Mouse (Mus musculus) left cerebral cortex, adult 9 months (tissue): ENCODE measurements around the gene Ucn2.

Experiments used
- DNase-seq, 2 experiments: peaks; one replicate each; pipeline ENCODE4 v3.0.0; 2022; ENCODE audit warnings: low spot score in 2 of 2

Gene Ucn2

GRCm38 (mm10) chr9:108985710-108986109 is at the start of gene Ucn2:
TSS of gene Ucn2 (plus strand) at chr9:108986010.
- no peak for DNase-seq

GRCm38 (mm10) chr9:108936418-108937364 is 49.1 kb upstream of the Ucn2 start, which contains the start of gene Uqcrc1:
TSS of gene Uqcrc1 (plus strand) at chr9:108936633.
- DNase-seq = peak; percentile 85 to 94

DNA sequence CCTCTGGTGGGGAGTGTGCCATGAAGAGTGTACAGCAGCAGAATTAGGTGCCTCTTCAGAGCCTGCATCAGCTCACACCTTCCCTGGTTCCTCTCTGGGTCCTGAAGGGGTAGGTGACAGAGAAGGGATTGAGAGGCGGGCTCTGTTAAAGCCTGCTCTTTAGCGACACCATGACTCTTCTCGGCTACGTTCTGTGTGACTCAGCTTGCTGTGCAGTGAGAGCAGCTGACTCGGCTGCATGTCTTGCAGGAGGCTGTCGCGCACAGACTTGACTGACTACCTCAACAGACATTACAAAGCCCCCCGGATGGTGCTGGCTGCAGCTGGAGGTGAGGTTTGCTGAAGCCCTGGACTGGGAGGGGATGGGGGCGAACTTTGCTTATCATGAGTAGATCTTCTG is 40.7 kb upstream of the Ucn2 start:
- DNase-seq = peak; percentile 20 to 25

GRCm38 (mm10) chr9:108945608-108946007 is 40.2 kb upstream of the Ucn2 start:
- DNase-seq = no peak

- DNase-seq = no peak
These were observed 36.4 kb upstream of the Ucn2 start for GRCm38 (mm10) chr9:108949231-108949966.

GRCm38 (mm10) chr9:108949967-108950728 is 35.7 kb upstream of the Ucn2 start:
- no peak for DNase-seq

GRCm38 (mm10) chr9:108953081-108953636 is 32.7 kb upstream of the Ucn2 start, which contains the start of gene Col7a1:
TSS of gene Col7a1 (plus strand) at chr9:108953586.
- DNase-seq = no peak

DNA sequence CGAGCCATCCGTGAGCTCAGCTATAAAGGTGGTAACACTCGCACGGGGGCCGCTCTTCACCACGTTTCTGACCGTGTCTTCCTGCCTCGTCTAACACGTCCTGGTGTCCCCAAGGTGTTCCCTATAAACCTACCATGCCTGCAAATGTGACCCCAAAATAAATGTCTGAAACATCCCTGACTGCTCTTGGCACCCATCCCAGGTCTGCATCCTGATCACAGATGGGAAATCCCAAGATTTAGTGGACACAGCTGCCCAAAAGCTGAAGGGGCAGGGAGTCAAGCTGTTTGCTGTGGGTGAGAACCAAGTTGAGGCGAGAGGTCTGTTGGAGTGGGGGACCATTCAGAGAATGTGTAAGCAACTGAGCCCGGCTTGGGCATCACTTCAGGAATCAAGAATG is 30.6 kb upstream of the Ucn2 start:
- DNase-seq = no peak

DNA sequence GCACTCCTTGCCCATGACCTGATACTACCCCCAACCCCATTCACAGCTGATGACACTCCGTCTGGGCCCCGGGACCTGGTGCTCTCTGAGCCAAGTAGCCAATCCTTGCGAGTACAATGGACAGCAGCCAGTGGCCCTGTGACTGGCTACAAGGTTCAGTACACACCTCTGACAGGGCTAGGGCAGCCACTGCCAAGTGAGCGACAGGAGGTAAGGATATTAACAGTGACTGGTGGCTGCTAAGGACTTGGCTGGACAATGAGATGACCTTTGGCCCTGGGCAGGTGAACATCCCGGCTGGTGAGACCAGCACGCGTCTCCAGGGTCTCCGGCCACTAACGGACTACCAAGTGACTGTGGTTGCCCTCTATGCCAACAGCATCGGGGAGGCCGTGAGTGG is 30.0 kb upstream of the Ucn2 start:
- DNase-seq = no peak

GRCm38 (mm10) chr9:108963577-108963976 is 22.2 kb upstream of the Ucn2 start:
- no peak for DNase-seq

GRCm38 (mm10) chr9:108964338-108964737 is 21.5 kb upstream of the Ucn2 start:
- no peak for DNase-seq

DNA sequence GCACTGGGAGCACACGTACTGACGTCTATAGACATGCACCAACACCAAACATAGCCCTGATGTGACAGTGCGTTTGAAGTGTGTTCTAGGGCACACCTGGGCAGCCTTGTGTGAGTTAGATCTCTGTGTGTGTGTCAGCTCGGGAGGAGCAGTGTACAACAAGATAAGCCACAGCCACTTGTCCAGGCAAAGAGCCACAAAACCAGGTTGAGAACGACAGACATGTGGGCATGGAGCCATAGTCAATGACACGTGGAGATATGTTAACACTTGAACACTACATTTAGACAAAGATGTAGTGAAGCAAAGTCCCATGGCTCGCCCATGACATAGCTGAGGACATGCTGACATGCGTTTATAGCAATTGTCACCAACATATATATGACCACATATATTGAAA is 15.2 kb upstream of the Ucn2 start:
- no peak for DNase-seq

DNA sequence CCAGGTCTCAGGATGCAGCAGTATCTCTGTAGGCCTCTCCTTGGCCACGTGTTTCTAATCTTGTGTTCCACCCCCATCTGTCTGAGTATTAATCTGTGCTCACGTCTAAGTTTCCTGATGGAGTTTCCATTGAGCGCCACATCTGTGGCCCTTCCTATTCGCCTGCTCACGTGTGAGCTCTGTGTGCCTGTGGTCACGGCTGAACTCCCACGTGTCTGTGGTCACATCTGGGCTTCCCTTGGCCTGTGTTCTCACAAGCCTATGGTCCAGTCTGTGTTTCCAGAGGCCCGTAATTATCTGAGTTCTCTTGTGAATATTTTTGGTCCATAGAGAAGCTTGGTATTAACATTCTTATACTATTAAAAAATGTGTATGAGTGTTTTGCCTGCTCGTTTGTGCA is 9.3 kb upstream of the Ucn2 start:
- no peak for DNase-seq

DNA sequence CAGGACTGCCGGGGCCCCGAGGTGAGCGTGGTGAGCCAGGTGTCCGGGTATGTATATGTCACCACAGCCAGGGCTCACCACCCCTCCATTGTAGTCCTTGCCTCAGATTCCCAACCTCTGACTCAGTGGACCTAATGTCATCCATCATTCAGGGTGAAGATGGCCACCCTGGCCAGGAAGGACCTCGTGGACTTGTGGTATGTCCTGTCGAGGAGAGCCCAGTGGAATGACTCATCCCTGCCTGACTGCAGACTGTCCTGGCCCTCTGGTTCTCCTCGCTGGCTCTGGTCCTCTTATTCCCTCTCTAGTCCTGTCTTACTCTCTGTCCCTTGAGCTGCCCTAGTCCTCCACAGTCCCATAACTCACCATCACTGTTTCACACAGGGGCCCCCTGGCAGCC is 7.8 kb upstream of the Ucn2 start:
- DNase-seq = no peak

DNA sequence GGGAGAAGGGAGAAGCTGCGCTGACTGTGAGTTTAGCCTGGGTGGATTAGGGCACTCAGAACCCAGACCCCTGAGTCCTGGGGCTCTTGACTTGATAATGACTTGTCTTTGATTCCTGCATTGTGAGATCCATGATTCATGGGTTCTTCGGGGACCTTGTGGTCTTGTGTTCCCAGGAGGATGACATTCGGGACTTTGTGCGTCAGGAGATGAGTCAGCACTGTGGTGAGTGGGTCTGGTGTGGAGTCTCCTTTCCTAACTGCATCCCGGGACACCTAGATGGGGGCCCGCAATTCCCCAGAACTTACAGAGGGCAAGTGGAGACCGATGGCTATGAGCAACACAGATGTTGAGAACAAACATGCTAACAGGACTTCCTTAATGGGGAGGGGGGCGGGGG is 3.3 kb upstream of the Ucn2 start:
- no peak for DNase-seq

- no peak for DNase-seq
These were observed 2.6 kb upstream of the Ucn2 start for GRCm38 (mm10) chr9:108983209-108983608.

GRCm38 (mm10) chr9:108987704-108988350 is 2.0 kb downstream of the Ucn2 start:
- no peak for DNase-seq

DNA sequence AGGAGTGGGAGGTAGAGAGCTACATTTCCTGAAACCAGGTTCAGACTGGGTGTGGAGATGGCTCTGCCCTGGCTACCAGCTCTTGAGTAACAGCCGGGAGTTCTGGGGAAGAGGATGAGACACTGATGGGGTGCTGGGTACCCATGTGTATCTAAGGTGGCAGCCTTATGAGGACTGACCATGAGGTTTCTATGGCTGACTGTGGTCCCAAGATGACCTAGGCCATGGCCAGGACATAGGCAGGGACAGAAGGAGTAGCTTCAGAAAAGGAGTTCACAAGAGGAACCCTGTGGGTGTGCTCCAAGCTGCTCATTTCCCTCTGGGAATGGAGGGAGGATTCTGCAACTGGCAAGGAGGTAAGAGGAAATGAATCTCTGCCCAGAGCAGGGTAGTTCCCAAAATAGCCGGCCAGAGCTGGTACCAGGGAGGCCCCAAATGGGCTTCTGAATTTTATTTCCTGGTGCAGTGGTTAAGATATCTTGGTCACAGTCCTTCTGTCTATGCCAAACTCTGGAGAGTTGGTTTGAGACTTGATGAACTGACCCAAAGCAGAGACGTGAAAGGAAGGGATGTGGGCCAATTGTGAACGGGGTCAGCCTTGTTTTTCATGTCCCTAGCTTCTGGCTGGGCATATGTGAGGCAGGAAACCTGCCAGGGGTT is 4.1 kb downstream of the Ucn2 start:
- DNase-seq = no peak

GRCm38 (mm10) chr9:108990462-108990820 is 4.6 kb downstream of the Ucn2 start:
- DNase-seq = no peak

- DNase-seq = peak; percentile 97 to 98
These were observed 5.7 kb downstream of the Ucn2 start, which contains the start of gene Pfkfb4 for GRCm38 (mm10) chr9:108991428-108992084. TSS of gene Pfkfb4 (plus strand) at chr9:108991778.
